Mouse (Mus musculus): ENCODE measurements around the gene Rundc1. TPM values are rescaled to one million over a fixed set of nuclear protein-coding genes. Genes with fewer than 3 reads are reported as not detected.
"Not testable (repeated sequence)": the region's sequence is repeated elsewhere in the genome, so short reads cannot be mapped to it uniquely, and the experiment has no call there.

Gene Rundc1
- polyA plus RNA-seq, 1 experiment from 2014 or later: 18.6 TPM

DNA sequence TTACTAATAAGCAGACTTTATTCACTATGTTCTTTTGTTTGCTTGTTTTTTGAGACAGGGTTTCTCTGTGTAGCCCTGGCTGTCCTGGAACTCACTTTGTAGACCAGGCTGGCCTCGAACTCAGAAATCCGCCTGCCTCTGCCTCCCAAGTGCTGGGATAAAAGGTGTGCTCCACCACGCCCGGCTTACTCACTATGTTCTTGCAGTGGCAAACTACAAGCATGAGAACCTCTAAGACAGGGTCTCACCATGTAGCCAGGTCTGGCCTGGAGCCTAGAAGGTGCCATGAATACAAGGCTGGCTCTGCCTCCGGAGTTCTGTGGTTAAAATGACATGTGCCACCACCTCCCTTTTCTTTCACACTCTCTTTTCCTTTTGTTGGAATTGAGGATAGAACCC lies 41.7 kb downstream of the Rundc1 start:
- H3K9ac ChIP-seq (ENCODE audit: low read length); H3K9me3 ChIP-seq (ENCODE audit: control insufficient read depth, low read length); H3K27ac ChIP-seq (ENCODE audit: low read depth, low read length); ATAC-seq (ENCODE audit: insufficient read depth, low FRiP score, low TSS enrichment); DNase-seq (ENCODE audit: low spot score); H3K27me3 ChIP-seq (ENCODE audit: control insufficient read depth, insufficient read depth, low read length); H3K36me3 ChIP-seq (ENCODE audit: control insufficient read depth, insufficient read depth, low read length): not testable (repeated sequence)
- WGBS: 64% methylated on average over 5 of the region's 5 CpGs
- peak overlapping the region; percentile 92 for H3K4me2 ChIP-seq (ENCODE audit: low read depth)
- H3K4me3 ChIP-seq (ENCODE audit: low read depth, low read length): peak overlapping the region; percentile 83; the same call in 1 of the 2 replicates
- peaks cover 38% of the 10 kb centered on the region for H3K4me1 ChIP-seq (ENCODE audit: control insufficient read depth, insufficient read depth, low read length)

DNA sequence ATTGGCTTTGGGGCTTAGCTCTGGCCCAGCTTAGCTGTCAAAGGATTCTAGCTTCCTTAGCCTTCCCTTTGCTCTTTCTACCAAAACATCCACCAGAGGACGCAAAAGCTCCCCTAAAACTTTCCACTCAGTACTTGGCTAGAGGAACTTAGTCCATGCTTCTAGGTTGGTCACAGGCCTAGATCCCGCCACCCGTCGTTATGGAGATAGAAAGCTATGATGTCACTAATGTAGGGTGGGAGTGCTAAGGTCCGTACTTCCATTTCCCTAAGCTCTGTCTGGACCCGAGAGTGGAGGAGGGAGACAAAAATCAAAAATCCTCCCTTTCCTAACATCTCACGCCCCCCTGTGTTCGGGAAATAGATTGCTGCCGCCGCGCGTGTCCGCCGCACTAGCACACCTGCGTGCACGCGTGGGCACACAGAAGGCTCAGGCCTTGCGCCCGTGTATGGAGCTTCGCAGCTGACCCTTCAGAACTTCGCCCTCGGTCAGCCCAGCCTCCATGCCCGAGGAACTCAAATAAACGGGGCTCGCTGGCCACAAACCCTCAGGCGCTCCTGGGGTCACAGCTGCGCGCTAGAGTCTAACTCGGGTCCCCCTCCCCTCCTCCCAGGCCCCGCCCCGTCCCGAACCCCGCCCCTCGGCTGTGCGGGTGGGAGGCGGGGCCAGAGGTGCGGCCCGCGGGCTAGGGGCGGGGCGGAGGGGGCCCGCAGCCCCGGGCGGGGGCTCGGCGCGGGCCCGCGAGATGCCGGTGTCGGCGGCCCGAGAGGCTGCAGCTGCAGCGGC lies 42.8 kb downstream of the Rundc1 start:
- peaks cover 30% of the 10 kb centered on the region for H3K4me1 ChIP-seq (ENCODE audit: control insufficient read depth, insufficient read depth, low read length)
- H3K9me3 ChIP-seq (ENCODE audit: control insufficient read depth, low read length): no peaks in the 10 kb centered on the region
- H3K27me3 ChIP-seq (ENCODE audit: control insufficient read depth, insufficient read depth, low read length): no peaks in the 10 kb centered on the region
- peak; percentile 55 for ATAC-seq (ENCODE audit: insufficient read depth, low FRiP score, low TSS enrichment)
- peak overlapping the region; percentile 80 for H3K4me3 ChIP-seq (ENCODE audit: low read depth, low read length)
- WGBS: under 1% methylated on average over 48 of the region's 54 CpGs
- peaks cover 2% of the 10 kb centered on the region for H3K36me3 ChIP-seq (ENCODE audit: control insufficient read depth, insufficient read depth, low read length)
- peak overlapping the region; percentile 86 for H3K9ac ChIP-seq (ENCODE audit: low read length)
- H3K27ac ChIP-seq (ENCODE audit: low read depth, low read length): peak overlapping the region; percentile 80
- peak overlapping the region; percentile 85 for H3K4me2 ChIP-seq (ENCODE audit: low read depth)
- peak; percentile 92 for DNase-seq (ENCODE audit: low spot score)

DNA sequence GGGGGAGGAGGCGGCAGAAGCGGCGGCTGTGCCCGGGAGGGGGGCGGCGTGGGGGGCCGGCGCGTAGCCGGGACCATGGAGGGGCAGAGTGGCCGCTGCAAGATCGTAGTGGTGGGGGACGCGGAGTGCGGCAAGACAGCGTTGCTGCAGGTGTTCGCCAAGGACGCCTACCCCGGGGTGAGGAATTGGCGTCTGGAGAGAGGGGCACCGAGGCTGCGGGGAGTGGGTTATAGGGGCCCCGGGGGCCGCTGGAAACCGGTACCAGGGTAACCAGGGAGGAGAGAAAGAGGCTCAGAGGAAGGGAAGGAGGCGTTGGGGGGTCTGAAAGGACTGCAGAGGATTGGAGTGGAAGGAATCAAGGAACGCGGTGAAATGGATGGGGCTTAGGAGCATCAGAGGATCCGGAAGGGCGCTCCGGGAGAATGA lies 43.4 kb downstream of the Rundc1 start:
- DNase-seq (ENCODE audit: low spot score): no peak
- H3K36me3 ChIP-seq (ENCODE audit: control insufficient read depth, insufficient read depth, low read length): peaks cover 2% of the 10 kb centered on the region
- under 1% methylated on average over 28 of the region's 31 CpGs for WGBS

DNA sequence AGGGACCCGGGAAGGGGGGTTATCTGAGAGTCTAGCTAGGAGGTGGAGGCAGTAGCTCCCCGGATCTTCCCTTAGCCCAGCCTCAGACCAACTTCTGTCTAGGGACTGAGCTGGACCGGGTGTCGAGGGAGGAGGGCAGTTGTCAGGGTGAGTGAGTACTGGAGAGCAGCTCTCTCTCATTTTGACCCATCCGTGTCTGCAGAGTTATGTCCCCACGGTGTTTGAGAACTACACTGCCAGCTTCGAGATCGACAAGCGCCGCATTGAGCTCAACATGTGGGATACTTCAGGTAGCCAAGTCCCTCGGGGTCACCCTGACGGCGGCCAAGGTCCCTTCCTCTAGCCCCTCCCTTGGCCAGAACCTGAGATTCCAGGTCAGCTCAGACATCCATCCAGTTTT lies 43.8 kb downstream of the Rundc1 start:
- peak; percentile 3; the same call in 1 of the 2 replicates for ATAC-seq (ENCODE audit: insufficient read depth, low FRiP score, low TSS enrichment)
- H3K4me1 ChIP-seq (ENCODE audit: control insufficient read depth, insufficient read depth, low read length): peaks cover 21% of the 10 kb centered on the region
- no peak overlapping the region for H3K27ac ChIP-seq (ENCODE audit: low read depth, low read length)
- H3K4me2 ChIP-seq (ENCODE audit: low read depth): peak overlapping the region; percentile 85
- H3K9ac ChIP-seq (ENCODE audit: low read length): peak overlapping the region; percentile 86
- H3K27me3 ChIP-seq (ENCODE audit: control insufficient read depth, insufficient read depth, low read length): no peaks in the 10 kb centered on the region
- WGBS: 6% methylated on average over 13 of the region's 13 CpGs
- peak overlapping the region; percentile 80 for H3K4me3 ChIP-seq (ENCODE audit: low read depth, low read length)
- H3K9me3 ChIP-seq (ENCODE audit: control insufficient read depth, low read length): no peaks in the 10 kb centered on the region
- peak; percentile 30 for DNase-seq (ENCODE audit: low spot score)
- peaks cover 2% of the 10 kb centered on the region for H3K36me3 ChIP-seq (ENCODE audit: control insufficient read depth, insufficient read depth, low read length)

More for the DNA sequence above, 43.4 kb downstream of the Rundc1 start:
- Histone ChIP-seq H3K9me3 (ENCODE audit: control insufficient read depth, low read length) (no peaks in the 10 kb centered on the region), H3K4me1 (ENCODE audit: control insufficient read depth, insufficient read depth, low read length) (peaks cover 25% of the 10 kb centered on the region), H3K4me3 (ENCODE audit: low read depth, low read length) (peak overlapping the region; percentile 80), H3K27ac (ENCODE audit: low read depth, low read length) (peak overlapping the region; percentile 80), H3K27me3 (ENCODE audit: control insufficient read depth, insufficient read depth, low read length) (no peaks in the 10 kb centered on the region), H3K9ac (ENCODE audit: low read length) (peak overlapping the region; percentile 86), H3K4me2 (ENCODE audit: low read depth) (peak overlapping the region; percentile 85)
- no peak; the same call in 1 of the 2 replicates for ATAC-seq (ENCODE audit: insufficient read depth, low FRiP score, low TSS enrichment)

DNA sequence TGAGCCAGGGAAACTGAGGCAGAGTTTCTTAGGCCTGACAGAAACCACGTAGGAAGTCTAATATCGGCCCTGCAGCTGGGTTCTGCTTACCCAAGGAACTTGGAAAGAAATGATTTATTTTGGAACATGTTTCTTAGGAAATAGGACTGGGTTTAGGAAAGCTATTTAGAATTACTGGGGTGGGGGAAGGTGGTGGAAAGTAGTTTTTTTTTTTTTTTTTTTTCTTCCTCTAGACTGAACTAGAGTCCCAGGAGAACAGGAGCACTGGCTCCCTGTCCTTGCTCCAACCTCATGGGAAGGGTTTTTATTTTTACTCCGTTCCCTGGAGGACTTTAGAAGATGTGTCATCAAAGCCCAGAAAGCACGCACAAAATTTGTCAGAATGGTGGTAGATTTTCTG lies 44.3 kb downstream of the Rundc1 start:
- no peaks in the 10 kb centered on the region for H3K9me3 ChIP-seq (ENCODE audit: control insufficient read depth, low read length)
- 78% methylated on average over 4 of the region's 4 CpGs for WGBS
- ATAC-seq (ENCODE audit: insufficient read depth, low FRiP score, low TSS enrichment) (no peak), DNase-seq (ENCODE audit: low spot score) (no peak)
- peak overlapping the region; percentile 80 for H3K4me3 ChIP-seq (ENCODE audit: low read depth, low read length)
- peaks cover 2% of the 10 kb centered on the region for H3K36me3 ChIP-seq (ENCODE audit: control insufficient read depth, insufficient read depth, low read length)
- H3K4me2 ChIP-seq (ENCODE audit: low read depth): peak overlapping the region; percentile 85
- peaks cover 17% of the 10 kb centered on the region for H3K4me1 ChIP-seq (ENCODE audit: control insufficient read depth, insufficient read depth, low read length)
- no peak overlapping the region for H3K27ac ChIP-seq (ENCODE audit: low read depth, low read length)
- no peak overlapping the region; the same call in 1 of the 2 replicates for H3K9ac ChIP-seq (ENCODE audit: low read length)
- H3K27me3 ChIP-seq (ENCODE audit: control insufficient read depth, insufficient read depth, low read length): no peaks in the 10 kb centered on the region

DNA sequence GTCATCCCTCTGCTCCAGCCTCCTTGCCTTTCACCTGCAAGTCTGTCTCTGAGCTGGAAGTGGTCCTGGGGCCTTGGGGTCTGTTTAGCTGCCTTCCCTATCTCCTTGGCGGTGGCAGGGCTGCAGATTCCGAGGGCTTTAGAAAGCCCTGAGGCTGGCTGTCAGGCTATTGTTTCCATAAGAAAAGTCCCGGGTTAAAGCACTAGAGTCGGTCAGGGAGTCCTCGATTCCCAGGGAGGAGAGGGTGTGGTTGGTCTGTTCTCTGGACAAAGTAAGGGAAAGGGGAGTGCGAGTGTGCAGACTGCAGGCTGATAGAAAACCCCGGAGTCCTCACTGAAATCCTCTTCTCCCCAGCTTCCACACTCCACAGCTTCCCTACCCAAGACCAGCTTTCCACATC lies 45.3 kb downstream of the Rundc1 start:
- peak overlapping the region; percentile 26 for H3K9ac ChIP-seq (ENCODE audit: low read length)
- 33% methylated on average over 7 of the region's 7 CpGs for WGBS
- H3K4me2 ChIP-seq (ENCODE audit: low read depth): peak overlapping the region; percentile 40
- H3K27me3 ChIP-seq (ENCODE audit: control insufficient read depth, insufficient read depth, low read length): no peaks in the 10 kb centered on the region
- no peaks in the 10 kb centered on the region for H3K9me3 ChIP-seq (ENCODE audit: control insufficient read depth, low read length)
- peaks cover 2% of the 10 kb centered on the region for H3K36me3 ChIP-seq (ENCODE audit: control insufficient read depth, insufficient read depth, low read length)
- H3K27ac ChIP-seq (ENCODE audit: low read depth, low read length): 0 out of 2 replicates have a peak overlapping the region, but pooled peaks have one; percentile 34
- no peak overlapping the region for H3K4me3 ChIP-seq (ENCODE audit: low read depth, low read length)
- peaks cover 12% of the 10 kb centered on the region for H3K4me1 ChIP-seq (ENCODE audit: control insufficient read depth, insufficient read depth, low read length)
- DNase-seq (ENCODE audit: low spot score): no peak
- no peak for ATAC-seq (ENCODE audit: insufficient read depth, low FRiP score, low TSS enrichment)

DNA sequence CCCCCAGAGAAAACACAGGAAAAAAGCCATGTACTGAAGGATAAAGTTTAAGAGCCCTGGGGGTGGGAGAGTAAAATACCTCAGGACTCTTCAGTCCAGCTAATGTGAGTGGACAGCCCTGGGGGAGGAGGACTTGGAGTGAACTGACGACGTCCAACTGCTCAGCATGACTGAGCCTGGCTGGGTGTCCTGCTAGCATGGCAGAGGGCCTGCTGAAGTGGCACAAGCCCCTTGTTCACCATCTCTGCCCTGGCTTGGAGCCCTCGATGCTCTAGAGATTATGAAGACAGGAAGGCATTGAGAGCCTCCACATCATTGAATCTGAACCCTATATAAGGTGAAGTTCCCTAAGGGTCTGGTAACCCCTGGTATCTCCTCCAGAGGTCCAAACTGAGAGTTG lies 47.0 kb downstream of the Rundc1 start:
- DNase-seq (ENCODE audit: low spot score) (no peak), ATAC-seq (ENCODE audit: insufficient read depth, low FRiP score, low TSS enrichment) (no peak)
- Histone ChIP-seq H3K4me3 (ENCODE audit: low read depth, low read length) (no peak overlapping the region), H3K9ac (ENCODE audit: low read length) (no peak overlapping the region), H3K4me2 (ENCODE audit: low read depth) (no peak overlapping the region), H3K27me3 (ENCODE audit: control insufficient read depth, insufficient read depth, low read length) (no peaks in the 10 kb centered on the region), H3K36me3 (ENCODE audit: control insufficient read depth, insufficient read depth, low read length) (peaks cover 2% of the 10 kb centered on the region), H3K27ac (ENCODE audit: low read depth, low read length) (no peak overlapping the region), H3K4me1 (ENCODE audit: control insufficient read depth, insufficient read depth, low read length) (peaks cover 12% of the 10 kb centered on the region), H3K9me3 (ENCODE audit: control insufficient read depth, low read length) (no peaks in the 10 kb centered on the region)
- WGBS: 66% methylated on average over 3 of the region's 3 CpGs

DNA sequence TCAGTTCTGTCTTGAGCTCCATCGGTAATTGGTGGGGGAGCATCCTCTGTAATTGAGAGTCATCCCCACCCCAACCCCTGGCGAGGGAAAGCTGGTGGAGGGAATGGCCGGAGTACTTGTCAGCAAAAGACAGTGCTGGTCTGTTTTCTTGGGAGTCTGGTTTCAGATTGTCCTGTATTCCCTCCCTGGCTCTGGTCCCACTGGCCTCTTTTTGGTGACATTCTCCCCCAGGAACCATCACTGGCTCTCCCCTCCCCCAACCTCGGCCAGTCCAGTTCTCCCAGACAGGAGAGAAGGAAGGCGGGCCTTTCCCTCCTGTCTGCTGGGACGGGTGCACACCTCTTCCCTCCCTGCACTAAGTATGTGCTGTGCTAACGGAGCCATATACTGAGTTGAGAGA lies 47.5 kb downstream of the Rundc1 start:
- H3K9me3 ChIP-seq (ENCODE audit: control insufficient read depth, low read length): no peaks in the 10 kb centered on the region
- H3K36me3 ChIP-seq (ENCODE audit: control insufficient read depth, insufficient read depth, low read length): peaks cover 2% of the 10 kb centered on the region
- WGBS: 54% methylated on average over 7 of the region's 7 CpGs
- no peak for DNase-seq (ENCODE audit: low spot score)
- no peak overlapping the region for H3K4me3 ChIP-seq (ENCODE audit: low read depth, low read length)
- H3K4me1 ChIP-seq (ENCODE audit: control insufficient read depth, insufficient read depth, low read length): peaks cover 15% of the 10 kb centered on the region
- H3K4me2 ChIP-seq (ENCODE audit: low read depth): no peak overlapping the region
- no peak overlapping the region for H3K27ac ChIP-seq (ENCODE audit: low read depth, low read length)
- no peak for ATAC-seq (ENCODE audit: insufficient read depth, low FRiP score, low TSS enrichment)
- no peaks in the 10 kb centered on the region for H3K27me3 ChIP-seq (ENCODE audit: control insufficient read depth, insufficient read depth, low read length)
- no peak overlapping the region for H3K9ac ChIP-seq (ENCODE audit: low read length)

DNA sequence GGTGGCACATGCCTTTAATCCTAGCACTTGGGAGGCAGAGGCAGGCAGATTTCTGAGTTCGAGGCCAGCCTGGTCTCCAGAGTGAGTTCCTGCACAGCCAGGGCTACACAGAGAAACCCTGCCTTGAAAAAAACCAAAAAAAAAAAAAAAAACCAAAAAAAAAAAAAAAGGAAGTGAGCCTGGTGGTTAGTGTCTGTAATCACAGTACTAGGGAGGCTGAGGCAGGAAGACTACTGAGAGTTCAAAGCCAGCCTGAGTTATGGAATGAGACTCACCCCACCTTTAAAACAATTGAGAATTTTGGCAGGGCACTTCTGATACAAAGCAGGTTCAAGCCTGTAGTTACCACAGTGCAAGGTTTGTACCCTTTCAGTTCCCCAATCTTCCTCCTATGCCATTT lies 48.8 kb downstream of the Rundc1 start:
- H3K27me3 ChIP-seq (ENCODE audit: control insufficient read depth, insufficient read depth, low read length); H3K4me2 ChIP-seq (ENCODE audit: low read depth); H3K36me3 ChIP-seq (ENCODE audit: control insufficient read depth, insufficient read depth, low read length); H3K9me3 ChIP-seq (ENCODE audit: control insufficient read depth, low read length); DNase-seq (ENCODE audit: low spot score); ATAC-seq (ENCODE audit: insufficient read depth, low FRiP score, low TSS enrichment); H3K9ac ChIP-seq (ENCODE audit: low read length); H3K27ac ChIP-seq (ENCODE audit: low read depth, low read length); H3K4me3 ChIP-seq (ENCODE audit: low read depth, low read length): not testable (repeated sequence)
- H3K4me1 ChIP-seq (ENCODE audit: control insufficient read depth, insufficient read depth, low read length): peaks cover 17% of the 10 kb centered on the region
- WGBS: 100% methylated on average over 1 of the region's 1 CpGs

Data from neural tube, embryonic 11.5 days (tissue).